Mouse (Mus musculus) neural tube, embryonic 13.5 days (tissue): ENCODE measurements around the gene Hist1h2bj. TPM values are rescaled to one million over a fixed set of nuclear protein-coding genes. Genes with fewer than 3 reads are reported as not detected.
A peak's percentile ranks its signal among the peaks of the same experiment; 100 is the strongest.

ENCODE experiments used
- ATAC-seq: fragments of 200-750 bp; cut with Nextera tagmentation; 2 replicates; pipeline ENCODE4 v1.8.0; 2017; ENCODE audit warnings: low read depth, mild to moderate bottlenecking, moderate TSS enrichment, moderate library complexity
- H3K27ac ChIP-seq: fragments of 300-500 bp; sonication (generic); replicated peaks from 2 replicates; pipeline ENCODE4 v1.5.1; 2015; ENCODE audit warnings: moderate library complexity, mild to moderate bottlenecking, inconsistent platforms
- H3K27me3 ChIP-seq: fragments of 300-500 bp; sonication (generic); 2 replicates; pipeline ENCODE4 v1.6.1; 2015; ENCODE audit warnings: mild to moderate bottlenecking, inconsistent platforms
- H3K36me3 ChIP-seq: fragments of 300-500 bp; sonication (generic); 2 replicates; pipeline ENCODE4 v1.6.1; 2015; ENCODE audit warnings: mild to moderate bottlenecking, inconsistent platforms
- H3K4me1 ChIP-seq: fragments of 300-500 bp; sonication (generic); replicated peaks from 2 replicates; pipeline ENCODE4 v1.6.1; 2015; ENCODE audit warnings: inconsistent platforms
- H3K4me2 ChIP-seq: fragments of 300-500 bp; sonication (generic); 2 replicates; pipeline ENCODE4 v1.6.1; 2015; ENCODE audit warnings: inconsistent platforms, mild to moderate bottlenecking, moderate library complexity
- H3K4me3 ChIP-seq: fragments of 300-500 bp; sonication (generic); 2 replicates; pipeline ENCODE4 v1.5.1; 2015; ENCODE audit warnings: mild to moderate bottlenecking, inconsistent platforms
- H3K9ac ChIP-seq: fragments of 300-500 bp; sonication (generic); 2 replicates; pipeline ENCODE4 v1.6.1; 2015; ENCODE audit warnings: moderate library complexity, mild to moderate bottlenecking, inconsistent platforms
- H3K9me3 ChIP-seq: fragments of 300-500 bp; sonication (generic); 2 replicates; pipeline ENCODE4 v1.6.1; 2016; ENCODE audit warnings: inconsistent platforms
- WGBS: fragments of 180-500 bp; shearing (Covaris S2); methylation state at CpG from one replicate; pipeline ENCODE4 v1.1.7; 2015; 5-methylcytosine and 5-hydroxymethylcytosine counted together
- polyA plus RNA-seq: library from polyadenylated mRNA; unstranded; fragments of >200 nt; fragmentation: Nextera tagmentation; extraction: Ambion mirVana; gene quantifications from 2 replicates; pipeline ENCODE4 v1.2.1, GENCODE M21; 2015

The Hist1h2bj gene
- polyA plus RNA-seq, 1 experiment from 2014 or later: 2.7 TPM

DNA sequence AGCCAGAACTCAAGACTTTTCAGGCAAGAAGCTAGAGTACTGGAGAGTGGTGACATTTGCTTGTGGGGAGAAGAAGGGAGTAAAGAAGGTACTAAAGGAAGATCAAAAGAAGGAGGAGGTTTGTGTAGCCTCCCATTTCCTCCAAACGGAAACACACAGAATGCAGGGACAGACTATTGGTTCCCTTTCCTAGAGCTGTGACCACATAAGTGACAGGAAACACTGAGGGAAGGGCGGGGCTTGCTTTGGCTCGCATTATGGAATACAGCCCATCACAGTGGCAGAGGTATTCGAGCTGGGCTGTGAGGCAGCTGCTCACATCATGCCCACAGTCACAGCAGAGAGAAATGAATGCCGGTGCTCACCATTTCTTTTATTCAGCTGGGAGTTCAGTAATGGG is 41.2 kb upstream of the Hist1h2bj start:
- Histone ChIP-seq H3K27me3 (peaks cover 100% of the 10 kb centered on the region), H3K4me1 (peaks cover 20% of the 10 kb centered on the region), H3K9ac (no peak overlapping the region), H3K36me3 (no peaks in the 10 kb centered on the region), H3K9me3 (no peaks in the 10 kb centered on the region), H3K4me3 (no peak overlapping the region), H3K27ac (no peak overlapping the region), H3K4me2 (no peak overlapping the region)
- ATAC-seq: no peak
- WGBS: 20% methylated on average over 5 of the region's 5 CpGs

DNA sequence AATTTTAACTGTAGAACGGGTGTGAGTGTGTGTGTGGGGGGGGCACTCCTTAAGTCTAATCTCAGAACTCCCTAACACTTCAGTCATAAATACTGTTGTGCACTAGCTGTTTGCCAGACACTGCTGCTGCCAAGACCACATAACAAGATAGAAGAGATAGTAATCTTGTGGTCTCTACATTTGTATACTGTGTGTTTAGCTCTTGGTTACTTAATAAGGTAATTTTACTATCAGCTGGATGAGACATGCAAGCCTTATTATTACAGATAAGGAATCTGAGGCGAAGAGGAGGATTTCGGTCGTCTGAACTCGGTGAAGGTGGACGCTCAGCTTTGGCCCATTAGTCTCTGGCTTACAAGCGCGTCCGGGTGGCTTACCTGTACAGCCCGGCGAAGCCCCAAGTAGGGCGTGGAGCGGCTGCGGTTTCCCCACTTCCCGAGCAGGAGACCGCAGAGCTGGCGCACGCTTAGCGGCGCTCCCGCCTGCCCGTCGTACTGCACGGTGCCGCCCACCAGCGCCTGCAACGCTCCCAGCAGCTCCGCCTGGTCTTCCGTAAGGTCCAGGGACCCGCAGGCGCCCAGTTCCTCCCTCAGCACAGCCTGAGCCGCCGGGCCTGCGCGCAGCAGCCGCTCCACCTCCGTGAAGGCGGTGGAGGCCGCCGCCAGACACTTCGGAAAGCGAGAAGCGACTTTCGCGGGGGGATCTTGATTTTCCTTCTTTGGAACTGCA is 37.2 kb upstream of the Hist1h2bj start:
- peaks cover 16% of the 10 kb centered on the region for H3K4me1 ChIP-seq
- ATAC-seq: peak; percentile 62
- under 1% methylated on average over 45 of the region's 45 CpGs for WGBS
- H3K4me3 ChIP-seq: peak overlapping the region; percentile 44
- peak overlapping the region; percentile 73 for H3K4me2 ChIP-seq
- H3K36me3 ChIP-seq: no peaks in the 10 kb centered on the region
- H3K9me3 ChIP-seq: no peaks in the 10 kb centered on the region
- peak overlapping the region; percentile 49; the same call in 1 of the 2 replicates for H3K9ac ChIP-seq
- H3K27me3 ChIP-seq: peaks cover 100% of the 10 kb centered on the region
- no peak overlapping the region for H3K27ac ChIP-seq

- peak; percentile 60 for ATAC-seq
- H3K27ac ChIP-seq: no peak overlapping the region
- no peaks in the 10 kb centered on the region for H3K9me3 ChIP-seq
- WGBS: 0% methylated on average over 38 of the region's 38 CpGs
- peaks cover 16% of the 10 kb centered on the region for H3K4me1 ChIP-seq
- peak overlapping the region; percentile 73 for H3K4me2 ChIP-seq
- peaks cover 99% of the 10 kb centered on the region for H3K27me3 ChIP-seq
- peak overlapping the region; percentile 44 for H3K4me3 ChIP-seq
- no peaks in the 10 kb centered on the region for H3K36me3 ChIP-seq
- H3K9ac ChIP-seq: peak overlapping the region; percentile 49; the same call in 1 of the 2 replicates
Measured at GRCm38 (mm10) chr13:22006334-22007120, 36.5 kb upstream of the Hist1h2bj start.

GRCm38 (mm10) chr13:22007121-22007510 is 35.9 kb upstream of the Hist1h2bj start:
- peak overlapping the region; percentile 44 for H3K4me3 ChIP-seq
- no peak overlapping the region for H3K27ac ChIP-seq
- H3K4me2 ChIP-seq: peak overlapping the region; percentile 73

DNA sequence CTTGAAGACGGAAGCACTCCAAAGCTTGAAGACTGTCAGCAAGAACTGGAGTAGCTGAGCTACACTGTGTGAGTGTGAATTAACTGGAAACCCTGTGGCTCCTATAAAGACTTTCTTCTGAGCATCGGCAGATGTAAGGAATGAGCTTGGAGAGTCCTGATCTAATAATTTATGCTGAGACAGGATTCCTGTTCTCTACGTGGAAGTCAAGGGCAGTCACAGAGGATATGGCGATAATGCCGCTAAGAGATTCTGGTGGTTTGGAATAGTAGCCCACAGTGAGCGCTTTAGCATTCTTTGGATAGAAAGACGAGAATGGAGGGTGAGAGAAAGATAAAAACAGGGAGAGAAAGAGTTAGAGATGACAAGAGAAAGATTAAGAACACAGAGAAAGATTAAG is 35.1 kb upstream of the Hist1h2bj start:
- no peak overlapping the region for H3K9ac ChIP-seq
- no peak overlapping the region for H3K4me2 ChIP-seq
- ATAC-seq: no peak
- 38% methylated on average over 7 of the region's 7 CpGs for WGBS
- peaks cover 97% of the 10 kb centered on the region for H3K27me3 ChIP-seq
- no peak overlapping the region for H3K27ac ChIP-seq
- no peaks in the 10 kb centered on the region for H3K9me3 ChIP-seq
- no peaks in the 10 kb centered on the region for H3K36me3 ChIP-seq
- peaks cover 16% of the 10 kb centered on the region for H3K4me1 ChIP-seq
- H3K4me3 ChIP-seq: no peak overlapping the region

More at GRCm38 (mm10) chr13:22007121-22007510, 35.9 kb upstream of the Hist1h2bj start:
- ATAC-seq: no peak
- WGBS: 3% methylated on average over 18 of the region's 18 CpGs
- peaks cover 16% of the 10 kb centered on the region for H3K4me1 ChIP-seq
- no peak overlapping the region for H3K9ac ChIP-seq
- peaks cover 97% of the 10 kb centered on the region for H3K27me3 ChIP-seq
- no peaks in the 10 kb centered on the region for H3K36me3 ChIP-seq
- H3K9me3 ChIP-seq: no peaks in the 10 kb centered on the region

- no peak overlapping the region for H3K27ac ChIP-seq
- H3K9ac ChIP-seq: no peak overlapping the region
- ATAC-seq: no peak
- peaks cover 16% of the 10 kb centered on the region for H3K4me1 ChIP-seq
- 72% methylated on average over 3 of the region's 3 CpGs for WGBS
- peaks cover 95% of the 10 kb centered on the region for H3K27me3 ChIP-seq
- no peak overlapping the region for H3K4me2 ChIP-seq
- no peaks in the 10 kb centered on the region for H3K36me3 ChIP-seq
- H3K4me3 ChIP-seq: no peak overlapping the region
- H3K9me3 ChIP-seq: no peaks in the 10 kb centered on the region
Measured at GRCm38 (mm10) chr13:22008707-22009106, 34.3 kb upstream of the Hist1h2bj start.

DNA sequence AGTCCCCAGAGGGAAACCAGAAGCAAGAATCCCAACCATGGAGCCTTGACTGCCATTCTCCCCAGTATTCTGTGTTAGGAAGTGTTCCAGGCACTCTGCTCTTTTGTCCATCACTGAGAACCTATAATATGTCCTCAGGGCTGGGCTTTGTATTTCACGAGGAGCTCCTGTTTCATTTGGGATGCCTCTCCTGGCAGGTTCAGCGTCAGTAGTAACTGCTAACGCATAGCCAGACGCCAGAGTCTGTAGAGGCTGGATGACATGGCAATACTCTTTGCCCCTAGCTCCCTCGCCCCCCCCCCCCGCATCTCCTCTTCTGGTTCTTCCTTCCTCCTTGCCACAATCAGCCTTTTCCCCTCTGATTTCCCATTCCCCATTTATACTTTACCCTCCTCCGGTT is 33.4 kb upstream of the Hist1h2bj start, which contains the start of gene Prss16:
Gene Prss16, minus strand, starts transcription at position 101 of the 400 bp plus-strand sequence.
- H3K27ac ChIP-seq: no peak within 1 kb of the TSS
- H3K9ac ChIP-seq: no peak within 1 kb of the TSS
- H3K4me3 ChIP-seq: no peak within 1 kb of the TSS
- 39% methylated on average over 7 of the region's 7 CpGs for WGBS
- no peak for ATAC-seq
- peaks cover 95% of the 10 kb centered on the region for H3K27me3 ChIP-seq
- no peaks in the 10 kb centered on the region for H3K36me3 ChIP-seq
- H3K4me1 ChIP-seq: peaks cover 16% of the 10 kb centered on the region
- H3K9me3 ChIP-seq: no peaks in the 10 kb centered on the region
- H3K4me2 ChIP-seq: no peak within 1 kb of the TSS

GRCm38 (mm10) chr13:22013716-22014115 is 29.3 kb upstream of the Hist1h2bj start:
- H3K4me1 ChIP-seq: no peaks in the 10 kb centered on the region; the same call in 1 of the 2 replicates
- H3K27ac ChIP-seq: no peak overlapping the region
- peaks cover 5% of the 10 kb centered on the region; the same call in 1 of the 2 replicates for H3K9me3 ChIP-seq
- no peaks in the 10 kb centered on the region for H3K36me3 ChIP-seq
- H3K27me3 ChIP-seq: peaks cover 94% of the 10 kb centered on the region
- ATAC-seq: no peak
- WGBS: 20% methylated on average over 13 of the region's 13 CpGs
- no peak overlapping the region for H3K4me2 ChIP-seq
- H3K4me3 ChIP-seq: no peak overlapping the region
- no peak overlapping the region for H3K9ac ChIP-seq

- 9% methylated on average over 17 of the region's 17 CpGs for WGBS
- no peak overlapping the region for H3K4me3 ChIP-seq
- no peak overlapping the region for H3K9ac ChIP-seq
- no peak overlapping the region for H3K27ac ChIP-seq
- H3K4me1 ChIP-seq: no peaks in the 10 kb centered on the region; the same call in 1 of the 2 replicates
- peaks cover 5% of the 10 kb centered on the region; the same call in 1 of the 2 replicates for H3K9me3 ChIP-seq
- H3K27me3 ChIP-seq: peaks cover 94% of the 10 kb centered on the region
- no peaks in the 10 kb centered on the region for H3K36me3 ChIP-seq
- peak overlapping the region; percentile 11 for H3K4me2 ChIP-seq
- ATAC-seq: no peak
Measured at GRCm38 (mm10) chr13:22014411-22014845, 28.6 kb upstream of the Hist1h2bj start.

GRCm38 (mm10) chr13:22015479-22016450 is 27.2 kb upstream of the Hist1h2bj start:
- Histone ChIP-seq H3K27ac (no peak overlapping the region), H3K4me2 (no peak overlapping the region), H3K4me3 (0 out of 2 replicates have a peak overlapping the region, but pooled peaks have one; percentile 8), H3K36me3 (no peaks in the 10 kb centered on the region), H3K4me1 (peaks cover 11% of the 10 kb centered on the region), H3K27me3 (peaks cover 93% of the 10 kb centered on the region), H3K9me3 (peaks cover 5% of the 10 kb centered on the region; the same call in 1 of the 2 replicates), H3K9ac (no peak overlapping the region)
- no peak for ATAC-seq
- WGBS: 15% methylated on average over 27 of the region's 27 CpGs
